Mouse (Mus musculus) neural tube, embryonic 10.5 days (tissue): ENCODE results near the gene Spata31d1a.
"Not testable (repeated sequence)": the region's sequence is repeated elsewhere in the genome, so short reads cannot be mapped to it uniquely, and the experiment has no call there.

ENCODE experiments used
- DNase-seq: peaks from one replicate; pipeline ENCODE4 v3.0.0-alpha.2; 2017; ENCODE audit warnings: low spot score; ENCODE audit errors: extremely low spot score

Spata31d1a gene

DNA sequence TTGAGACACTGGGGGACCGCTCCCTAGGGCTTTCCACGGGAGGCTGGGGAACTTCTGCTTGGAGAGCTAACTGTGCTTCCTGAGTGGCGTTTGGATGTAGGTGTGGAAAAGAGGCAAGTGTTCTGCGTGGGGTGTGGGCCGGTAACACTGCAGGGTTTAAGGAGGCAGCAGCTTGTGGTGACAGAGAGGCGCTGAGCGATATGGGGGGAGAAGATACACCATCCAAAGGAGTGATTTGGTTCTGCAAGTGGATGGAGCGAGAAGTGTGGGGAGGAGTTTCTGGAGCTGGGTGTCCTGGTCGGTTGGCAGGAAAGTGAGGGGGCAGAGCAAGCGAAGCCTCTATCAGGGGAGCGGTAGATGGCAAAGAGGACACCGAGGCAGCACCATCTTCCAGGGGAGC lies 6.6 kb downstream of the Spata31d1a start:
- no peak for DNase-seq

- not testable (repeated sequence) for DNase-seq
These were observed 10.0 kb downstream of the Spata31d1a start for GRCm38 (mm10) chr13:59700137-59700536.

- no peak for DNase-seq
These were observed 11.0 kb downstream of the Spata31d1a start for GRCm38 (mm10) chr13:59699131-59699530.

- DNase-seq = no peak
These were observed 14.3 kb downstream of the Spata31d1a start for GRCm38 (mm10) chr13:59695781-59696180.

DNA sequence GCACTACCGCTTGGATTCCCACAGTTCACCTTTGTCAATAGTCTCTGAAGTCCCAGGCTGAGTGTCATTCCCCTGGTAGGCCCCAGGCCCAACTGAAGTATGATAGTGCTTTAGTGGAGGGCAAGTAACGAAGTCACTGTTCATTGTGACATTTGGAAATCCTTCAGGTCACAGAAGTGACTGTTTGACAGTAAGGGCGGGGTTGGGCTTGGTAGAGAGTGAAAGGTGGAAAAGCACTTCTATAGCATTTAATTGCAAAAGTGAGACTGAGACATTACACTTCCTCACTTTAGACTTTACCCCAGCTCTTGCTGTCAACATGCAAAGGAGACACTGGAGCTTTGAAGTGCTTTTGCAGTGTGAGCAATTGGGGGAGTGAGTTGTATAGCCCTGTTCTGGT lies 16.1 kb downstream of the Spata31d1a start, which contains the start of gene 4921517D22Rik:
TSS of gene 4921517D22Rik (minus strand) at position 101 of the 400 bp plus-strand sequence.
- no peak for DNase-seq

DNA sequence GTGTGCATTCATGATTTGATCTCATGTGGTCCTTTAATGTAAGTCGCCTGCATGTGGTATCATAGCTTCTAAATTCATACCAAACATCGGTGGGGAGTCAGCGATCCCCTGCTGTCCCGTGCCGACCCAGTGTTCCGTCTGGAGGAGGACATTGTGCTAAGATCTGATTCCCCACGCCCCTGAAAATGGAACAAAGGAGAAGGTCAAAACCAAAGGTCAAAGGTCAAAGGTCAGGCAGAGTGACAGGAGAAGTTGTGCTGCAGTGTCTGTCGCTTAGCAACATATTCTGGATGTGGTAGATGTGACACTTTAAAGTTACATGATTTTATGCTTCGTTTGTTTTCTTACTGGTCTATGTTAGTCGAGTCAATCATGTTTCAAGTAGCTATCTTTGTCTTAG lies 18.7 kb downstream of the Spata31d1a start:
- peak; percentile 55 for DNase-seq

GRCm38 (mm10) chr13:59690576-59690975 lies 19.6 kb downstream of the Spata31d1a start:
- DNase-seq = no peak

DNA sequence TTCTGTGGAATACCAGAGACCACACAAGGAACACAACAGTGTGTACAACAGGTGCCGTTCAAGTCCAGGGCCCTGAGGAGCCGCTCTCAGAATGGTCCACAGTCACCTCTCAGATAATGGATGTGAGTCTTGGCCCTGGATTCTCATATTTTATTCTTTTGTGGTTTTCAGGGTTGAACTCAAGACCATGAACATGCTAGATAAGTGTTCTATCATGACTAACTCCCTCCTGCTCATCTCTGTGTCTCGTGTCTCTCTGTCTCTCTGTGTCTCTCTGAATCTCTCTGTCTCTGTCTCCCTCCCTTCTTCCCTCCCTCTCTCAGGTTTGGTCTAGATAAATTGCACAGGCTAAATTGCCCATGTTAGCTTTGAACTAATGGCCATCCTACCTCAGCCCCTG lies 20.3 kb downstream of the Spata31d1a start:
- DNase-seq = no peak

- DNase-seq = no peak
These were observed 20.8 kb downstream of the Spata31d1a start for GRCm38 (mm10) chr13:59689313-59689712.

- no peak for DNase-seq
These were observed 21.8 kb downstream of the Spata31d1a start for GRCm38 (mm10) chr13:59688338-59688770.

GRCm38 (mm10) chr13:59685236-59685635 lies 24.9 kb downstream of the Spata31d1a start:
- DNase-seq = no peak

DNA sequence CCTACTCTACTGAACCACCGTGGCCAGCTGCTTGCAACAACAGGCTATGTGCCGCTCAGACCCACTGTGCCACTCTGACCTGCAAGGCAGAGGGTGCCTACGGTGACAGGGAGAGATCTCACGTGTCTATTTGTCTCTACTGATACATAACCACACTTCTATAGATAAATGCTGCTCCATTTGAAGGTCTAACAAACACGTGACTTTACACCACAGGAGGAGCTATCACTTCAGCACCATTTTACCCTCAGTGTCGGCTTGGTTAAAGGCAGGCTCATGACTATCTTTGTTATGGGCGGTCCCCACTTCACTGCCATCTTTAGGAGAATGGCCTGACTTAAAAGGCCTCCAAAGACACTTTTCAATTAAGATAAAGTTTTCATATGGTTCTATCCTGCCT lies 27.5 kb downstream of the Spata31d1a start:
- no peak for DNase-seq

DNA sequence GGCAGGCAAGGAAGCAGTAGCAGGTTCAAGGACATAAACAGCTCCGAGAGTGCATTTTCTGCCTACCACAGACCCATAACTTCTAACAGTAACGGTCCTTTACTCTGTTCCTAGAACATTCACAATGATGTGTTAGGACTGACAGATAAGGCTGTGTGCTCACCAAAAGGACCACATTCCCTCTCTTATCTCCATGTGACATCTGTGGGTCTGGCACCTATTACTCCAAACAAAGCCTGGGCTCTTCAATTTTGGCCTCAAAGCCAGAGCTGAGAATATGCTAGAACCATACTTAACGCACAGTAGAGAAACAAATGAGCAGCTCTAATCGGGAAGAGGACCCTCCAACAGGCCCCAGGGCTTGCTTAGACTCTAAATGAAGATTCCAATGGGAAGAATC lies 30.2 kb downstream of the Spata31d1a start:
- DNase-seq = no peak

- DNase-seq = no peak
These were observed 30.8 kb downstream of the Spata31d1a start for GRCm38 (mm10) chr13:59679306-59679705.

- no peak for DNase-seq
These were observed 33.6 kb downstream of the Spata31d1a start for GRCm38 (mm10) chr13:59676316-59677229.

DNA sequence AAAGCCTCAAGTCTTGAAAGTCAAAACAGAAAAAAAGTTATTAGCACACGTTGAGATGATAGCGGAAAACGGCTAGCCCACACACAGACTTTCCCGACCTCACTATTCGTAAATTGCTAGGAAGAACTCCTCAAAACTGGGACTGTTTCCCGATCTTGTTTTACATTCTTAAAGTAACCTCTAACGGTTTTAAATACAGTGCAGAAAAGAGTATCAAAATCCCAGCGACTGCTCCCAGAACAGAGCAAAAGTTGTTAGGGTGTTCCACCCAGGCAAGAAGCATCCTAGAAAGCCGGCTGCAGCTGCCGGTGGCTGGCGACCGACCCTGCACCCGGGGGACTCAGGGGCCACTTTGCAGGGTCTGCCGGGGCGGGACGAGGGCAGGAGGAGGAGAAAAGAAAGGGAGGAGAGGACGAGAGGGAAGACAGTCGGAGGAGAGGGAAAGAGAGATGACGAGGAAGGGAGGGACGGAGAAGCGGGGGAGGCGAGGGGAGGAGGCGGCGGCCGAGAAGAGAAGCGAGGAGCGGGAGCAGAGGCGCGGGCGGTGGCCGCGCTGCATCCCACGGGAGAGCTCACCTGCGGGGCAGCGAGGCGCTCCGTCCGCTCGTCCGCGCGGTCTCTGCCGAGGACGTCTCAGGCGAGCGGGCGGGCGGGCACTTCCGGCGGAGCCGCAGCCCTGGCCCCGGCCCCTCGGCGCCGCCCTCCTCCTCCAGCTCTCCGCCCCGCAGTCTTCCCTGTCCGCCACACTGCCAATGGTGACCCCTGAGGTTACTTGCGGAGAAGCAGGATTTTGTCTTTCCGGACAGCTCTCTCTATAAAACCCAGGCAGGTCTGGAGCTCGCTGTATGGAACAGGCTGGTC lies 34.7 kb downstream of the Spata31d1a start, which contains the start of gene Golm1:
TSS of gene Golm1 (minus strand) at position 661 of the 861 bp plus-strand sequence.
- DNase-seq = peak; percentile 80

GRCm38 (mm10) chr13:59674761-59675150 lies 35.4 kb downstream of the Spata31d1a start:
- peak; percentile 63 for DNase-seq

DNA sequence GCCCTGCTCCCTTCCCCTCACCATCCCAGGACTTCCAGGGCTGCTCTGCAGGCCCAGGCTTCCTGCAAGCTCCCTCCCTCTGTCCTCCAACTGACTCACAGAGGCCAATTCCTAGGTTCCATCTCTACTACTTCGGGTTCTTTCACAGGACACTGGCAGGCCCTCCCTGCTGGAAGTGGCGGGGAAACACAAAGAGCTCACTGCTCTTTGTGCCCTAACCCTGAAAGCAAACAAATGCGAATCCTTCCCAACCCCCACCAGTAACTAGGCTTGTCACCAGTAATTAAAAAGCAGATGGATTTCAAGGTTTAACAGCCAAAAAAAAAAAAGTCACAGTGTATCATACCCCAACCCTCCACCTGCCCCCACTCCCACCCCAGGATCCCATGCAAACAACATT lies 35.9 kb downstream of the Spata31d1a start:
- peak; percentile 61 for DNase-seq

DNA sequence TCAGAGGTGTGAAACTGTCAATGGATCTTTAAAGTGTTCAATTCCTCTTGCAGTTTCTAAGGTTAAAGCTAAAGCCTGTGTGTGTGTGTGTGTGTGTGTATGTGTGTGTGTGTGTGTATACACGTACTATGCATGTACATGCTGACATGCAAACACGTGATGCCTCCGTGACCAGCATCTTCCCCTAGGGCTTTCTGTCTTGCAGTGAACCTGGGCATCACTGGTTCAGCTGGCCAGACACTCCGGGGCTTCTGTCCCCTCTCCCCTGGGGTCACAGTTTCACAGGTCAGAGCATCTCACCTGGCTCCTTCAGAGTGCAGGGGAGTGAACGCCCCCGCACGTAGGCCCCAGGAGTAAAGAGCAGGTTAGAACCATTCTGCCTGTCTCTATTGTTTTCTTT lies 36.5 kb downstream of the Spata31d1a start:
- DNase-seq = no peak

- DNase-seq = no peak
These were observed 37.9 kb downstream of the Spata31d1a start for GRCm38 (mm10) chr13:59672248-59672647.

DNA sequence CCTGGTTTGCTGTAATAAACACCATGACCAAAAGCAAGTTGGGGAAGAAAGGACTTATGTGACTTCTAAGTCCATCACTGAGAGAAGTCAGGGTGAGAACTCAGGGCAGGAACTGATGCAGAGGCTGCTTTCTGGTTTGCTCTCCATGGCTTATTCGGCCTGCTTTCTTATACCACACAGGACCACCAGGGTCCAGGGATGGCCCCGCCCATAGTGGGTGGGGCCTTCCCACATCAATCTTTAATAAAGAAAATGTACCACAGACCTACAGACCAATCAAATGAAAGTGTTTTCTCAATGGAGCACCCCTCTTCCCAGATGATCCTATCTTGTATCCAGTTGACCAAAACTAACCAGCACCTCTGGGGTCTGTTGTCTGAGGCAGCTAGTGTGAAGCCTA lies 38.6 kb downstream of the Spata31d1a start:
- DNase-seq = no peak

DNA sequence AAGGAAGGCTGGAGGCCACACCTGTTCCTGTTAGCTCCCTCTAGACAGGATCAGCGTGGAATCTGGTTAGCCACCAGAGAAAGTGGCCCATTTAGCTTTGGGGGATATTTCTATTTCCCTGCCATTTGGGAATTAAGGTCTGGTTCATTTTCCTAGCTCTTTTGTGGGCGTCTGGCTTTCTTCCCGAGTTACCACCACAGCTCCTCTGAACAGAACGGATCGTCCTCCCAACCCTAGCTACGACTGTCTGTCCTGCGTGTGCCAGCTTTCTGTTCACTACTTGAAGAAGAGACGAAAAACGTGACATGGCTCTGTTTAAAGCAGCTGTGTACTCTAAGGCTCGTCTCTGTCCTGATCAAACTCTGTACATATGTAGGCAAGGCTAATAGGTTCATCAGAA lies 40.2 kb downstream of the Spata31d1a start:
- no peak for DNase-seq
